Mouse (Mus musculus): ENCODE results near the gene Tpt1. TPM values are rescaled to one million over a fixed set of nuclear protein-coding genes. Genes with fewer than 3 reads are reported as not detected.

Gene Tpt1
- 1,000 to 10,000 TPM; 4,664 to 4,817 TPM for total RNA-seq (2023)

DNA sequence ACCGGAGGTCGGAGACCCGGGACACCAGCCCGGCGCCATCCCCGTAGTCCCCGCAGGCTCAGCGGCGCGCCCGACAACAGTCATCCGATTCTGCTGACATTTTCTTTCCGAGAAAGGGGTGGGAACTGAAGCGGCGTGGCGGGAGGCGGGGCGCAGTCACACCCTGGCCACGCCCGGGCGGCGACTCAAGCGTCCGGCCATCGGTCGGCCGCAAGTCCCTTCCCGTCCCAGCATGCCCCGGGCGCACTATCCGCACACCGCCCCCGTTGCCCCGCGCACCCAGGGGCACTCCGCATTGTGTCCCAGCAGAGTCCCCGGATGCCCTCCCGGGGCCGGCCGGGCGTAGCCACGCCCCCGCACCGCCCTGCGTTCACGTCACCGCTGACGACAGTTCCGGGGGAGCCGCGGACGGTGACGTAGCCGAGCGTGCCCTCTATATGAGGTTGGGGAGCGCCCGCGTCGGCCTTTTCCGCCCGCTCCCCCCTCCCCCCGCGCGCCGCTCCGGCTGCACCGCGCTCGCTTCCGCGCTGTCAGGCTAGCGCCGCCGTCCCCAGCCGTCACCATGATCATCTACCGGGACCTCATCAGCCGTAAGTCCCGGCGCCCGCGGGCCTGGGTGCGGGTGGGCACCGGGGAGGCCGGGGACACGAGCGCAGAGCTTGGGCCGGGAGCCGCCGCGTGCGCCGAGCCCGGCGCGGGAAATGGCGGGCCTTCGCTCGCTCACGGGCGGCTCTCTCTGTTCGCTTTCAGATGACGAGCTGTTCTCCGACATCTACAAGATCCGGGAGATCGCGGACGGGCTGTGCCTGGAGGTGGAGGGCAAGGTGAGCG, at the start of gene Tpt1:
Gene Tpt1, plus strand, starts transcription at position 227 of the 831 bp plus-strand sequence.

Other genes with a start within 250 kb of the Tpt1 start
- not detected for gene Erich6b, start 202.8 kb upstream of the Tpt1 start, total RNA-seq (2023)
- 10 to 100 TPM; 28.0 to 28.1 TPM for gene Cog3, start 90.6 kb upstream of the Tpt1 start, total RNA-seq (2023)
- gene Slc25a30, start 58.1 kb upstream of the Tpt1 start, total RNA-seq (2023) = 10 to 100 TPM; 29.6 to 39.7 TPM
- gene Kctd4, start 109.9 kb downstream of the Tpt1 start, total RNA-seq (2023) = not detected
- gene Gtf2f2, start 165.8 kb downstream of the Tpt1 start, total RNA-seq (2023) = 10 to 100 TPM; 19.8 to 22.4 TPM